Mouse (Mus musculus) left cerebral cortex, postnatal 25 days (tissue): ENCODE measurements around the gene Ptpn22. TPM values are rescaled to one million over a fixed set of nuclear protein-coding genes. Genes with fewer than 3 reads are reported as not detected.

Experiments used
- DNase-seq, 2 experiments: peaks; one replicate each; pipeline ENCODE4 v3.0.0; 2022; ENCODE audit warnings: low spot score in 2 of 2, mixed read lengths in 1 of 2
- intact Hi-C: fragments of 180-260 bp; cut with DNase I; formaldehyde crosslinking; loops from one replicate; pipeline ENCODE4 v1.15.1; 2025
- total RNA-seq, 2 experiments: library from RNA; stranded (reverse); gene quantifications; 2 replicates each; pipeline ENCODE4 v1.2.3; 2021

Ptpn22 gene
- total RNA-seq, 2 experiments from 2014 or later = 1.2 to 1.7 TPM

GRCm38 (mm10) chr3:103853804-103854203, 5.8 kb upstream of the Ptpn22 start:
- no peak for DNase-seq
- intact Hi-C loops = loop anchor here (2.0 kb wide), 1 partner anchor 31 kb away; no protein-coding TSS in a partner anchor

- intact Hi-C loops = no loop called here
- no peak for DNase-seq
These were observed 2.4 kb upstream of the Ptpn22 start for GRCm38 (mm10) chr3:103857036-103857805.

GRCm38 (mm10) chr3:103857977-103858563, 1.5 kb upstream of the Ptpn22 start:
- DNase-seq = no peak
- intact Hi-C loops = no loop called here

- intact Hi-C loops = no loop called here
- DNase-seq = no peak
These were observed 326 bp downstream of the Ptpn22 start for GRCm38 (mm10) chr3:103859851-103860391.

GRCm38 (mm10) chr3:103862721-103863220, 3.2 kb downstream of the Ptpn22 start:
- intact Hi-C loops = no loop called here
- no peak for DNase-seq

- DNase-seq = no peak
- intact Hi-C loops = no loop called here
These were observed 4.6 kb downstream of the Ptpn22 start for GRCm38 (mm10) chr3:103864200-103864599.

- no peak for DNase-seq
- intact Hi-C loops = no loop called here
These were observed 7.9 kb downstream of the Ptpn22 start for GRCm38 (mm10) chr3:103867424-103867971.

GRCm38 (mm10) chr3:103868008-103868407, 8.4 kb downstream of the Ptpn22 start:
- no peak for DNase-seq
- intact Hi-C loops = no loop called here

GRCm38 (mm10) chr3:103872663-103873098, 13.1 kb downstream of the Ptpn22 start:
- peak in 1 of 2 experiments; percentile 14 for DNase-seq
- intact Hi-C loops = no loop called here

GRCm38 (mm10) chr3:103874329-103874728, 14.7 kb downstream of the Ptpn22 start:
- intact Hi-C loops = no loop called here

GRCm38 (mm10) chr3:103885946-103886345, 26.4 kb downstream of the Ptpn22 start:
- intact Hi-C loops = loop anchor here (2.0 to 10.0 kb wide), 3 partner anchors 31 to 491 kb away; partner anchors contain the start of gene Bcl2l15
- peak in 1 of 2 experiments; percentile 8 for DNase-seq

More at GRCm38 (mm10) chr3:103874329-103874728, 14.7 kb downstream of the Ptpn22 start:
- DNase-seq = no peak

- DNase-seq = peak; percentile 61 to 62
- intact Hi-C loops = loop anchor here (1.0 to 10.0 kb wide), 3 partner anchors 55 to 493 kb away; partner anchors contain the start of genes Ap4b1, Bcl2l15, Dclre1b and Gm43064
These were observed 28.0 kb downstream of the Ptpn22 start for GRCm38 (mm10) chr3:103887581-103887980.

GRCm38 (mm10) chr3:103893374-103893773, 33.8 kb downstream of the Ptpn22 start:
- DNase-seq = no peak
- intact Hi-C loops = no loop called here

- intact Hi-C loops = no loop called here
- DNase-seq = no peak
These were observed 45.1 kb downstream of the Ptpn22 start for GRCm38 (mm10) chr3:103904705-103905104.

GRCm38 (mm10) chr3:103907335-103908030, 47.9 kb downstream of the Ptpn22 start:
- intact Hi-C loops = no loop called here
- no peak for DNase-seq

- intact Hi-C loops = no loop called here
- no peak for DNase-seq
These were observed 49.2 kb downstream of the Ptpn22 start for GRCm38 (mm10) chr3:103908781-103909180.

- intact Hi-C loops = loop anchor here (10.0 kb wide), 1 partner anchor 531 kb away; no protein-coding TSS in a partner anchor
- no peak for DNase-seq
These were observed 53.9 kb downstream of the Ptpn22 start for GRCm38 (mm10) chr3:103913451-103913961.

GRCm38 (mm10) chr3:103914010-103914669, 54.5 kb downstream of the Ptpn22 start, which contains the start of gene Rsbn1:
Rsbn1 (plus strand) TSS chr3:103914120.
- peak; percentile 96 to 99 for DNase-seq
- intact Hi-C loops = loop anchor here (1.0 to 10.0 kb wide), 3 partner anchors 54 to 531 kb away; partner anchors contain the start of genes Hipk1 and Phtf1
